Mouse (Mus musculus): ENCODE data around the gene Olfr829. TPM values are rescaled to one million over a fixed set of nuclear protein-coding genes. Genes with fewer than 3 reads are reported as not detected.
"Not testable (repeated sequence)": the region's sequence is repeated elsewhere in the genome, so short reads cannot be mapped to it uniquely, and the experiment has no call there.

Olfr829 gene
- not detected in 2 replicates for polyA plus RNA-seq (2012; rRNA removed)

GRCm38 (mm10) chr9:18854633-18855032 lies at the start of gene Olfr829:
Gene Olfr829 (plus strand): TSS chr9:18854933.
- TF ChIP-seq POLR2A (IDR thresholded peaks at IDR 0.05; ENCODE audit: borderline replicate concordance, insufficient read depth, low read length) (no peak), CTCF (IDR thresholded peaks at IDR 0.05; ENCODE audit: borderline replicate concordance, insufficient read depth, low read depth, low read length) (no peak)
- H3K27ac ChIP-seq (ENCODE audit: insufficient read depth, low read length): no peak within 1 kb of the TSS
- WGBS: 38% methylated on average over 1 of the region's 1 CpGs
- no peaks in the 10 kb centered on the region for H3K27me3 ChIP-seq (ENCODE audit: control insufficient read depth, insufficient read depth, low read length)
- H3K4me3 ChIP-seq (replicated peaks; ENCODE audit: insufficient read depth, low read depth, low read length): no peak within 1 kb of the TSS
- no peaks in the 10 kb centered on the region for H3K4me1 ChIP-seq (ENCODE audit: control insufficient read depth, insufficient read depth, low read length)
- DNase-seq: no peak

- H3K27ac ChIP-seq (ENCODE audit: insufficient read depth, low read length): no peak within 1 kb of the TSS
- no peak within 1 kb of the TSS for H3K4me3 ChIP-seq (replicated peaks; ENCODE audit: insufficient read depth, low read depth, low read length)
- no peak for TF ChIP-seq POLR2A (IDR thresholded peaks at IDR 0.05; ENCODE audit: borderline replicate concordance, insufficient read depth, low read length)
- no peak for TF ChIP-seq CTCF (IDR thresholded peaks at IDR 0.05; ENCODE audit: borderline replicate concordance, insufficient read depth, low read depth, low read length)
- H3K4me1 ChIP-seq (ENCODE audit: control insufficient read depth, insufficient read depth, low read length): no peaks in the 10 kb centered on the region
- no peaks in the 10 kb centered on the region for H3K27me3 ChIP-seq (ENCODE audit: control insufficient read depth, insufficient read depth, low read length)
- DNase-seq: no peak
Observed at GRCm38 (mm10) chr9:18819426-18819825, 35.3 kb upstream of the Olfr829 start, which contains the start of gene Olfr828. Gene Olfr828 (minus strand): TSS chr9:18819526.

GRCm38 (mm10) chr9:18874393-18874792 lies 19.7 kb downstream of the Olfr829 start, which contains the start of gene Olfr830:
Gene Olfr830 (plus strand): TSS chr9:18874693.
- no peak within 1 kb of the TSS for H3K27ac ChIP-seq (ENCODE audit: insufficient read depth, low read length)
- DNase-seq: no peak
- H3K4me1 ChIP-seq (ENCODE audit: control insufficient read depth, insufficient read depth, low read length): no peaks in the 10 kb centered on the region

GRCm38 (mm10) chr9:18907699-18908098 lies 53.0 kb downstream of the Olfr829 start:
- not testable (repeated sequence) for H3K4me3 ChIP-seq (replicated peaks; ENCODE audit: insufficient read depth, low read depth, low read length); H3K27me3 ChIP-seq (ENCODE audit: control insufficient read depth, insufficient read depth, low read length); H3K27ac ChIP-seq (ENCODE audit: insufficient read depth, low read length); DNase-seq; H3K4me1 ChIP-seq (ENCODE audit: control insufficient read depth, insufficient read depth, low read length)
- WGBS: 66% methylated on average over 2 of the region's 2 CpGs

More at GRCm38 (mm10) chr9:18874393-18874792, 19.7 kb downstream of the Olfr829 start, which contains the start of gene Olfr830:
- TF ChIP-seq POLR2A (IDR thresholded peaks at IDR 0.05; ENCODE audit: borderline replicate concordance, insufficient read depth, low read length) (no peak), CTCF (IDR thresholded peaks at IDR 0.05; ENCODE audit: borderline replicate concordance, insufficient read depth, low read depth, low read length) (no peak)
- Histone ChIP-seq H3K4me3 (replicated peaks; ENCODE audit: insufficient read depth, low read depth, low read length) (no peak within 1 kb of the TSS), H3K27me3 (ENCODE audit: control insufficient read depth, insufficient read depth, low read length) (no peaks in the 10 kb centered on the region)

Other genes starting within 250 kb of the Olfr829 start
- not detected in 2 replicates for gene Muc16, start 180.4 kb upstream of the Olfr829 start, polyA plus RNA-seq (2012; rRNA removed)
- gene Olfr24, start 90.9 kb upstream of the Olfr829 start, polyA plus RNA-seq (2012; rRNA removed): not detected in 2 replicates
- gene Olfr828, start 35.4 kb upstream of the Olfr829 start, polyA plus RNA-seq (2012; rRNA removed): not detected in 2 replicates
- not detected in 2 replicates for gene Olfr830, start 19.8 kb downstream of the Olfr829 start, polyA plus RNA-seq (2012; rRNA removed)
- not detected in 2 replicates for gene Olfr832, start 82.2 kb downstream of the Olfr829 start, polyA plus RNA-seq (2012; rRNA removed)
- gene Olfr834, start 133.1 kb downstream of the Olfr829 start, polyA plus RNA-seq (2012; rRNA removed): not detected in 2 replicates
- gene Olfr835, start 177.8 kb downstream of the Olfr829 start, polyA plus RNA-seq (2012; rRNA removed): not detected in 2 replicates